Mouse (Mus musculus): Measurements from ENCODE around the gene Mup11.
"Not testable (repeated sequence)": the region's sequence is repeated elsewhere in the genome, so short reads cannot be mapped to it uniquely, and the experiment has no call there.

The Mup11 gene

DNA sequence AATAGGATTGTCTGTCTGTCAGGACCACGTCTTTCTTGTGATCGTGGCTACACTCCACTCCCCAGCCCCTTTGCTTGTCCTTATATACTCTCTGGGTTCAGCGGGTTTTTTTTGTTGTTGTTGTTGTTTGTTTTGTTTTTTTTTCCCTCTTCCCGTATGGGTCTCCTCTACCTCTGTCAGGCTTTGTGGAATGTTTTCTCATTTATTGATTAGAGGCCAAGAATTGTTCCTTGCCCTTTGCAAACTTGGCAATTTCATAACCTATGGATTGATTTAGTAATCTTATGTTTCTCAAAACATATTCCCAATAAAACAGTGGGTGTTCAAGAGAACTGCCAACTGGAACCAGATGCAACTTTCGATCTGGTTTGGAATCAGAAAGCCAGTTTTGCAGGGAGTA is at the start of gene Mup11:
Gene Mup11 (minus strand): TSS at position 101 of the 400 bp plus-strand sequence.
- DNase-seq (ENCODE audit: low read depth, low spot score), result not testable (repeated sequence)

All from brain, embryonic 18.5 days (tissue).